Mouse (Mus musculus) heart, adult 2 months (tissue): ENCODE measurements at regions not wholly inside any gene's neighbourhood (a gene's known extent, or its start where the extent isn't known, plus 50 kb on each side); places are given as distances from the start of the nearest gene placed in this dataset.

Source experiments
- DNase-seq, 2 experiments: peaks; one replicate each; pipeline ENCODE4 v3.0.0; 2021
- H3K27ac ChIP-seq: fragments of 200-600 bp; 2 replicates; pipeline ENCODE4 v1.8.1; 2022
- H3K27me3 ChIP-seq: fragments of 200-500 bp; 2 replicates; pipeline ENCODE4 v1.6.1; 2012; ENCODE audit warnings: mild to moderate bottlenecking, low read length, inconsistent platforms, mixed read lengths; ENCODE audit not compliant: control insufficient read depth, insufficient read depth
- H3K36me3 ChIP-seq: fragments of 200-500 bp; 2 replicates; pipeline ENCODE4 v1.6.1; 2012; ENCODE audit warnings: low read length, inconsistent platforms; ENCODE audit not compliant: control insufficient read depth, insufficient read depth
- H3K4me1 ChIP-seq: fragments of 200-500 bp; 2 replicates; pipeline ENCODE4 v1.6.1; 2011; ENCODE audit warnings: low read length; ENCODE audit not compliant: control insufficient read depth, insufficient read depth
- H3K4me3 ChIP-seq: fragments of 200-600 bp; 2 replicates; pipeline ENCODE4 v1.8.1; 2022
- H3K79me2 ChIP-seq: fragments of 200-500 bp; replicated peaks from 2 replicates; pipeline ENCODE4 v1.6.1; 2012; ENCODE audit warnings: mild to moderate bottlenecking, inconsistent platforms, low read length, moderate library complexity, mixed read lengths; ENCODE audit not compliant: control insufficient read depth, insufficient read depth
- H3K9ac ChIP-seq: fragments of 200-500 bp; 2 replicates; pipeline ENCODE4 v1.6.1; 2012; ENCODE audit warnings: low read depth, mild to moderate bottlenecking, control low read depth, inconsistent platforms, low read length, mixed read lengths
- CTCF ChIP-seq: fragments of 200-600 bp; IDR thresholded peaks from 2 replicates; pipeline ENCODE4 v1.8.1; 2022; ENCODE audit warnings: antibody characterized with exemption, mild to moderate bottlenecking, moderate library complexity
- EP300 ChIP-seq: fragments of 200-500 bp; IDR thresholded peaks from 2 replicates; pipeline ENCODE4 v1.6.1; 2011; ENCODE audit warnings: low read depth, low read length, control low read depth; ENCODE audit not compliant: insufficient read depth
- POLR2A ChIP-seq: fragments of 200-500 bp; IDR thresholded peaks from 2 replicates; pipeline ENCODE4 v1.6.1; 2011; ENCODE audit warnings: mild to moderate bottlenecking, low read depth, low read length, control low read depth; ENCODE audit not compliant: insufficient read depth
- WGBS: fragments of 180-500 bp; shearing (Covaris S2); methylation state at CpG from one replicate; pipeline ENCODE4 v1.1.7; 2018; 5-methylcytosine and 5-hydroxymethylcytosine counted together
- intact Hi-C: fragments of 180-260 bp; cut with DNase I; formaldehyde crosslinking; loops from one replicate; pipeline ENCODE4 v1.15.1; 2025

- Histone ChIP-seq H3K4me1 (no peaks in the 10 kb centered on the region), H3K4me3 (no peak overlapping the region), H3K27ac (no peak overlapping the region), H3K9ac (no peak overlapping the region), H3K36me3 (no peaks in the 10 kb centered on the region), H3K79me2 (no peaks in the 10 kb centered on the region), H3K27me3 (no peaks in the 10 kb centered on the region)
- intact Hi-C loops = no loop called here
- TF ChIP-seq POLR2A = no peak
- WGBS = 78% methylated on average over 2 of the region's 2 CpGs
- no peak for DNase-seq
These were observed 660.0 kb downstream of the Zfp619 start for GRCm38 (mm10) chr7:40177570-40177969.

GRCm38 (mm10) chr7:40195366-40195765 is 677.8 kb downstream of the Zfp619 start:
- TF ChIP-seq CTCF (no peak), POLR2A (no peak), EP300 (no peak)
- H3K4me1 ChIP-seq = no peaks in the 10 kb centered on the region
- H3K27ac ChIP-seq = no peak overlapping the region
- DNase-seq = peak in 1 of 2 experiments; percentile 4
- 57% methylated on average over 3 of the region's 3 CpGs for WGBS
- H3K27me3 ChIP-seq = no peaks in the 10 kb centered on the region
- intact Hi-C loops = no loop called here
- no peaks in the 10 kb centered on the region for H3K36me3 ChIP-seq
- no peak overlapping the region for H3K4me3 ChIP-seq
- H3K79me2 ChIP-seq = no peaks in the 10 kb centered on the region
- H3K9ac ChIP-seq = no peak overlapping the region

- no peaks in the 10 kb centered on the region for H3K79me2 ChIP-seq
- no peak overlapping the region for H3K27ac ChIP-seq
- H3K36me3 ChIP-seq = no peaks in the 10 kb centered on the region
- no peak overlapping the region for H3K4me3 ChIP-seq
- no peak for DNase-seq
- intact Hi-C loops = no loop called here
- TF ChIP-seq CTCF = no peak
- TF ChIP-seq POLR2A = no peak
- no peak for TF ChIP-seq EP300
- no peaks in the 10 kb centered on the region for H3K27me3 ChIP-seq
- WGBS = 54% methylated on average over 1 of the region's 1 CpGs
- no peak overlapping the region for H3K9ac ChIP-seq
- H3K4me1 ChIP-seq = no peaks in the 10 kb centered on the region
These were observed 685.0 kb downstream of the Zfp619 start for GRCm38 (mm10) chr7:40202615-40203014.

- WGBS = 74% methylated on average over 5 of the region's 5 CpGs
- DNase-seq = peak; percentile 21 to 27
These were observed 686.2 kb upstream of the Vstm2b start for GRCm38 (mm10) chr7:40211956-40212355.

GRCm38 (mm10) chr7:40212576-40212975 is 685.6 kb upstream of the Vstm2b start:
- peak overlapping the region; percentile 54 for H3K27ac ChIP-seq
- no peaks in the 10 kb centered on the region for H3K79me2 ChIP-seq
- H3K9ac ChIP-seq = no peak overlapping the region
- no peaks in the 10 kb centered on the region for H3K4me1 ChIP-seq
- H3K27me3 ChIP-seq = no peaks in the 10 kb centered on the region
- intact Hi-C loops = loop anchor here (5.0 kb wide), 1 partner anchor 45 kb away; no protein-coding TSS in a partner anchor
- TF ChIP-seq EP300 (no peak), POLR2A (no peak), CTCF (no peak)
- H3K4me3 ChIP-seq = no peak overlapping the region
- no peaks in the 10 kb centered on the region for H3K36me3 ChIP-seq
- DNase-seq = no peak
- 56% methylated on average over 2 of the region's 2 CpGs for WGBS

More at GRCm38 (mm10) chr7:40211956-40212355, 686.2 kb upstream of the Vstm2b start:
- Histone ChIP-seq H3K4me3 (no peak overlapping the region), H3K36me3 (no peaks in the 10 kb centered on the region), H3K4me1 (no peaks in the 10 kb centered on the region), H3K9ac (no peak overlapping the region), H3K79me2 (no peaks in the 10 kb centered on the region), H3K27ac (peak overlapping the region; percentile 54), H3K27me3 (no peaks in the 10 kb centered on the region)
- TF ChIP-seq EP300 (no peak), CTCF (no peak), POLR2A (no peak)
- intact Hi-C loops = loop anchor here (5.0 kb wide), 1 partner anchor 45 kb away; no protein-coding TSS in a partner anchor

- H3K27me3 ChIP-seq = no peaks in the 10 kb centered on the region
- no peaks in the 10 kb centered on the region for H3K36me3 ChIP-seq
- H3K27ac ChIP-seq = no peak overlapping the region
- H3K4me3 ChIP-seq = no peak overlapping the region
- intact Hi-C loops = loop anchor here (5.0 kb wide), 1 partner anchor 44 kb away; no protein-coding TSS in a partner anchor
- WGBS = 52% methylated on average over 2 of the region's 2 CpGs
- H3K79me2 ChIP-seq = no peaks in the 10 kb centered on the region
- no peaks in the 10 kb centered on the region for H3K4me1 ChIP-seq
- peak; percentile 49 to 52 for DNase-seq
- TF ChIP-seq CTCF (no peak), EP300 (no peak), POLR2A (no peak)
- H3K9ac ChIP-seq = no peak overlapping the region
These were observed 684.5 kb upstream of the Vstm2b start for GRCm38 (mm10) chr7:40213646-40214045.
